Mouse (Mus musculus): ENCODE data around the gene Cldn10.

DNA sequence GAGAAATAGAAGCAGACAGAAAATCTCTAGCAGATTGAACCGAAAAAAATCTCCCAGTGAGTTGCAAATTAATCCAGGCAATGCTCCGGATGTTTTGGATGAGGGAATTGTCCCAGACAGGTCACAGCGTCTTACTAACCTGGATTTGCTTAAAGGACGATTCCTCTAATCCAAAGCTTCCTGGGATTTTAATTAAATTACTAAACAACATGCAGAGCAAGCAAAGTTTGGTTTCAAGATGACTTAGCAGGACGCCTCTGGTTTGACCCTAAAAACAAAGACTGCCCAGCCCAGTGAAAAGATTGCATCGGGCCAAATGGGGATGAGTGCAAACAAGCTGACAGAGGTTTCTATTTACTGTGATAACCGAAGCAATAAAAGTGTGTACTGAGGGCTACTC is 16.2 kb downstream of the Cldn10 start:
- TF ChIP-seq CTCF (IDR thresholded peaks at IDR 0.05) (no peak), POLR2A (IDR thresholded peaks at IDR 0.05; ENCODE audit: insufficient read depth, low read depth, low read length) (no peak), EP300 (IDR thresholded peaks at IDR 0.05; ENCODE audit: insufficient read depth, low read depth, low read length) (no peak)

Measured in heart, adult 2 months (tissue).